Mouse (Mus musculus) midbrain, postnatal 0 days (tissue): ENCODE results near the gene Megf11. TPM values are rescaled to one million over a fixed set of nuclear protein-coding genes. Genes with fewer than 3 reads are reported as not detected.

Source experiments
- ATAC-seq: fragments of 200-750 bp; cut with Nextera tagmentation; 2 replicates; pipeline ENCODE4 v1.8.0; 2017; ENCODE audit warnings: moderate number of reproducible peaks, mild to moderate bottlenecking, moderate TSS enrichment, moderate library complexity; ENCODE audit not compliant: low FRiP score
- DNase-seq: peaks from one replicate; pipeline ENCODE4 v3.0.0-alpha.2; 2015; ENCODE audit warnings: low spot score
- H3K27ac ChIP-seq: fragments of 300-500 bp; sonication (generic); 2 replicates; pipeline ENCODE4 v1.5.1; 2014; ENCODE audit warnings: low read depth, mild to moderate bottlenecking, low read length, mixed read lengths
- H3K27me3 ChIP-seq: fragments of 300-500 bp; sonication (generic); 2 replicates; pipeline ENCODE4 v1.6.1; 2014; ENCODE audit warnings: low read length, control low read depth, mixed read lengths; ENCODE audit not compliant: insufficient read depth
- H3K36me3 ChIP-seq: fragments of 300-500 bp; sonication (generic); 2 replicates; pipeline ENCODE4 v1.6.1; 2014; ENCODE audit warnings: low read length, control low read depth, mixed read lengths; ENCODE audit not compliant: insufficient read depth
- H3K4me1 ChIP-seq: fragments of 300-500 bp; sonication (generic); 2 replicates; pipeline ENCODE4 v1.6.1; 2014; ENCODE audit warnings: mild to moderate bottlenecking, control low read depth, antibody characterized with exemption, low read length, mixed read lengths; ENCODE audit not compliant: insufficient read depth
- H3K4me2 ChIP-seq: fragments of 300-500 bp; sonication (generic); 2 replicates; pipeline ENCODE4 v1.6.1; 2014; ENCODE audit warnings: low read depth, mild to moderate bottlenecking, low read length, mixed read lengths; ENCODE audit not compliant: poor library complexity, severe bottlenecking
- H3K4me3 ChIP-seq: fragments of 300-500 bp; sonication (generic); 2 replicates; pipeline ENCODE4 v1.5.1; 2014; ENCODE audit warnings: low read depth, mild to moderate bottlenecking, low read length, moderate library complexity
- H3K9ac ChIP-seq: fragments of 300-500 bp; sonication (generic); replicated peaks from 2 replicates; pipeline ENCODE4 v1.6.1; 2014; ENCODE audit warnings: mild to moderate bottlenecking, low read length, moderate library complexity, mixed read lengths; ENCODE audit not compliant: poor library complexity, severe bottlenecking
- H3K9me3 ChIP-seq: fragments of 300-500 bp; sonication (generic); 2 replicates; pipeline ENCODE4 v1.6.1; 2016; ENCODE audit warnings: low read length, control low read depth
- CTCF ChIP-seq: IDR thresholded peaks from 2 replicates; pipeline ENCODE4 v1.5.1; 2016; ENCODE audit warnings: antibody characterized with exemption, mild to moderate bottlenecking
- WGBS: fragments of 180-500 bp; shearing (Covaris S2); extraction: QIAGEN DNeasy Blood & Tissue Kit; methylation state at CpG from one replicate; pipeline ENCODE4 v1.1.7; 2014; 5-methylcytosine and 5-hydroxymethylcytosine counted together
- polyA plus RNA-seq: library from polyadenylated mRNA; unstranded; fragments of >200 nt; fragmentation: Nextera tagmentation; extraction: Ambion mirVana; gene quantifications from 2 replicates; pipeline ENCODE4 v1.2.1, GENCODE M21; 2015
- total RNA-seq: library from RNA; depleted of rRNA; stranded (reverse); fragments of >200 nt; gene quantifications from 2 replicates; pipeline ENCODE4 v1.2.3, GENCODE M21; 2014

Gene Megf11
- total and polyA plus RNA-seq, 2 experiments from 2014 or later: 17.7 to 41.8 TPM

- Histone ChIP-seq H3K4me2 (no peak overlapping the region), H3K4me1 (no peaks in the 10 kb centered on the region), H3K4me3 (no peak overlapping the region), H3K27ac (no peak overlapping the region), H3K27me3 (no peaks in the 10 kb centered on the region), H3K36me3 (no peaks in the 10 kb centered on the region), H3K9me3 (no peaks in the 10 kb centered on the region), H3K9ac (no peak overlapping the region)
- 78% methylated on average over 1 of the region's 1 CpGs for WGBS
- ATAC-seq: no peak
- DNase-seq: no peak
- no peak for TF ChIP-seq CTCF
Observed at GRCm38 (mm10) chr9:64651181-64651580, 265.8 kb downstream of the Megf11 start.

DNA sequence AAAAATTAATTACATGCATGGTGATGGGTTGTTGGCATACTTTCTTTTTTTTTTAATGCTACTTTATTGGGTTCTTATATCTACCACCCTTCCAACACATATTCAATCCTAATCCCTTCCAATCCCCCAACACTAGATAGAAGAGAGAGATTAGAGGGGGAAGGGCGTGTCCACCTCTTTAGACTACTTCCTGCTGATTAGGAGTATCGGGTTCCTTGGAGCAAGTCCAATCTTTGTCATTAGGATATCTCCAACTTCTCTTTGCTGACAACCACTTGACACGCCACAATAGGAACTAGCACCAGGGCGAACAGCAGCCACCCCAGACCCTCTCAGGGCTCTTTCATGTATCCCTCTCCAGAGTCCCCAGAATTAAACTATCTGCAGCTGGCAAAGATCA is 266.3 kb downstream of the Megf11 start:
- H3K36me3 ChIP-seq: no peaks in the 10 kb centered on the region
- no peaks in the 10 kb centered on the region for H3K27me3 ChIP-seq
- no peak overlapping the region for H3K4me3 ChIP-seq
- WGBS: 62% methylated on average over 4 of the region's 4 CpGs
- no peak overlapping the region for H3K4me2 ChIP-seq
- DNase-seq: no peak
- no peak for TF ChIP-seq CTCF
- no peaks in the 10 kb centered on the region for H3K9me3 ChIP-seq
- H3K4me1 ChIP-seq: no peaks in the 10 kb centered on the region
- no peak overlapping the region for H3K27ac ChIP-seq
- H3K9ac ChIP-seq: no peak overlapping the region
- ATAC-seq: no peak

DNA sequence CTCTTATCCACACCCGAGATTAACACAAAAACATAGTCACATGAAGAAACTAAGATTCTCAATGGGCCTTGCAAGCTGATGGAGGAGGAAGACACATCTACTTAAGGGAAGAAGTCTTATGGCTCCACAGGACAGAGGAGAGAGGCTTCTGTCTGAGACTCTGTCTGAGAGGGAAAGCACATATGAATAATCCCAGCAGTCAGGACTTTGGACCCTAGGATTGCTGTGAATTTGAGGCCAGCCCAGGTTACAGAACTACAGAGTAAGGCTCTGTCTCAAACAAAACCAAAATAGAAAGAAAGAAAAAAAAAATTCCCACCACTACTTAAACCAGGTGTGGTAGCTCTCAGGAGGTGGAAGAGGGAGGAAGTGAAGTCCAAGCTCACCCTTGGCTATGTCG is 266.7 kb downstream of the Megf11 start:
- H3K27me3 ChIP-seq: no peaks in the 10 kb centered on the region
- H3K4me3 ChIP-seq: no peak overlapping the region
- WGBS: 49% methylated on average over 2 of the region's 2 CpGs
- ATAC-seq (no peak), DNase-seq (no peak)
- H3K9me3 ChIP-seq: no peaks in the 10 kb centered on the region
- H3K36me3 ChIP-seq: no peaks in the 10 kb centered on the region
- H3K9ac ChIP-seq: no peak overlapping the region
- H3K4me1 ChIP-seq: no peaks in the 10 kb centered on the region
- no peak overlapping the region for H3K4me2 ChIP-seq
- no peak for TF ChIP-seq CTCF
- no peak overlapping the region for H3K27ac ChIP-seq

- no peak for TF ChIP-seq CTCF
- Histone ChIP-seq H3K27ac (no peak overlapping the region), H3K36me3 (no peaks in the 10 kb centered on the region), H3K4me1 (no peaks in the 10 kb centered on the region), H3K4me2 (no peak overlapping the region), H3K27me3 (no peaks in the 10 kb centered on the region), H3K9ac (no peak overlapping the region), H3K4me3 (no peak overlapping the region), H3K9me3 (no peaks in the 10 kb centered on the region)
- ATAC-seq: no peak
- WGBS: 79% methylated on average over 10 of the region's 10 CpGs
- DNase-seq: no peak
Observed at GRCm38 (mm10) chr9:64652841-64653361, 267.5 kb downstream of the Megf11 start.

- H3K27ac ChIP-seq: no peak overlapping the region
- no peaks in the 10 kb centered on the region; the same call in 1 of the 2 replicates for H3K4me1 ChIP-seq
- no peak overlapping the region for H3K4me3 ChIP-seq
- no peak for ATAC-seq
- no peaks in the 10 kb centered on the region for H3K36me3 ChIP-seq
- no peak for DNase-seq
- no peak overlapping the region for H3K4me2 ChIP-seq
- no peaks in the 10 kb centered on the region for H3K9me3 ChIP-seq
- H3K9ac ChIP-seq: no peak overlapping the region
- 46% methylated on average over 10 of the region's 10 CpGs for WGBS
- no peak for TF ChIP-seq CTCF
- H3K27me3 ChIP-seq: no peaks in the 10 kb centered on the region
Observed at GRCm38 (mm10) chr9:64654723-64655122, 269.3 kb downstream of the Megf11 start.

DNA sequence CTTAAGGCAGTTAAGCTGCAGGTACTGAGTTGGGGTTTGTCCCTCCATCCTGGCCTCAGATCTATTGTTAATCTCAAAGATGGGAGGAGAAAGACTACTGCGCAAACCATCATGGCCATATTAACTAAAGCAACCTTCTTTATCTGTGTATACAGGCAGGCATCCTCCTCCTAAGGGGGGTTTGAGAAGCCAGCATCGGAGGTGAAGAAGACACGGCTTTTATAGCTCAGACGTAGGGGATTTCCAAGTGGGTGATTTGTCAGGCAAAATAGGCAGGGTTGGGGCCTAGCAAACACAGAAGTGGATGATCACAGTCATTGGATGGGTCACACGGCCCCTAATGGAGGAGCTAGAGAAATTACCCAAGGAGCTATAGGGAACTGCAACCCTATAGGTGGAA is 271.2 kb downstream of the Megf11 start:
- Histone ChIP-seq H3K36me3 (no peaks in the 10 kb centered on the region), H3K4me1 (no peaks in the 10 kb centered on the region; the same call in 1 of the 2 replicates), H3K4me2 (no peak overlapping the region), H3K27ac (no peak overlapping the region), H3K9me3 (no peaks in the 10 kb centered on the region), H3K9ac (no peak overlapping the region), H3K4me3 (no peak overlapping the region), H3K27me3 (no peaks in the 10 kb centered on the region)
- 82% methylated on average over 5 of the region's 5 CpGs for WGBS
- DNase-seq (no peak), ATAC-seq (no peak)
- no peak for TF ChIP-seq CTCF
